Mouse (Mus musculus) induced T-regulatory cell, adult 2 months (primary cell): ENCODE data around the gene Prkd1.

Experiments used
- DNase-seq: peaks from one replicate; pipeline ENCODE4 v3.0.0-alpha.2; 2012; ENCODE audit warnings: low read depth

The Prkd1 gene

GRCm38 (mm10) chr12:50352404-50352803 lies 296.5 kb downstream of the Prkd1 start:
- DNase-seq, result no peak

- DNase-seq, result no peak
These were observed 315.7 kb downstream of the Prkd1 start for GRCm38 (mm10) chr12:50333182-50333581.

DNA sequence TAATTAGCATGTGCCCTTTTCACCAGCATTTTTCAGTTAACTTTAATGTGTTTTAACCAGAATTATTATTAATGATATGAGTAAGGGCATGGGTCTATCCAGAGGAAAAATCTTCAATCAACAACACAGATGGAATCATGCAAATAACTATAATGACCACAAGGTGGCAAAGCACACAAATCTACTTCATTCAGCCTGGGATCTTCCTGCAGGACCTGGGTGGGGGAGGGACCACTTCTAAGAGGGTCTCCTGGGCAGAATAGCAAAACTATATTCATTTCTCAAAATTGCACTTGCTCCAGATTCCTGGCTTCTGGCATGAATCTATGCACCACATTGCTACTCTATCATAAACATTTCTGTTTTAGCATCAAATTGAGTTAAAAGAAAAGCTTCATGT lies 334.3 kb downstream of the Prkd1 start:
- DNase-seq, result no peak

GRCm38 (mm10) chr12:50309276-50309675 lies 339.6 kb downstream of the Prkd1 start:
- no peak for DNase-seq

GRCm38 (mm10) chr12:50301334-50301733 lies 347.6 kb downstream of the Prkd1 start:
- no peak for DNase-seq

- no peak for DNase-seq
These were observed 352.8 kb downstream of the Prkd1 start for GRCm38 (mm10) chr12:50296067-50296466.

DNA sequence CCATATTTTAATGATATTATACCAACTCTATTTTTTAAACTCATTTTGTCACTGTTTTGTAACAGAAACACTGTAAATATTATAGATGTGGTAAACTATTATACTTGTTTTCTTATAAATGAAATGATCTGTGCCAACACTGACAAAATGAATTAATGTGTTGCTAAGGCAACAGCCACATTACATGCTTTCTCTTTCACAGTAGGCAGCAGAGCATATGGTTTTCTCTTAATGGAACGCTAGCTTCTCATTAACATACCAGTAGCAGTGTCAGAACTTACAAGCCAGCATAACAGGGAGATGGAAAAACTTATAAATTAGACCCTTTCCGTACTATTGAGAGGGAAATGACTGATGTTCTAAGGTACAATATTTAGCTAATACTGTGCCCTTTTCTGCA lies 353.3 kb downstream of the Prkd1 start:
- DNase-seq, result no peak

DNA sequence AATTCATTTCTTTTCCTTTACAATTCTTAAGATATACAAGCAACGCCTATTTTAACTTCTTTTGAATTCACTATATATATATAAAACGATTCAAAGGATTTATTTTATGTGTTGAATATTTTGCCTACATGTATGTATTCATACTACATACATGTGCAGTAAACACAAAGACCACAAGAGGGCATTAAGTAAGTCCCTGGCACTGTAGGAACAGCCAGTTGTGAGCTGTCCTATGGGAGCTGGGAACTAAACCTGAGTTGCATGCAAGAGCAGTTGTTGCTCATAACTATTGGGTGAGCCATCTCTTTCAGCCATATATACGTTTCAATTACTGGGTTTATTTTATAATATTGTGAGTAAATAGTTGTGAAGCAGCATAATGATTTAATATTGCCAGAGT lies 356.1 kb downstream of the Prkd1 start:
- DNase-seq, result no peak
